Mouse (Mus musculus): ENCODE results near the gene Cmtm7.

GRCm38 (mm10) chr9:114812001-114812400, 30.3 kb upstream of the Cmtm7 start:
- TF ChIP-seq TAL1 (IDR thresholded peaks at IDR 0.05; ENCODE audit: low read length) (no peak), GATA1 (IDR thresholded peaks at IDR 0.05; ENCODE audit: low read length) (no peak)
